In genomic region chr9:57300825-57301224, GRCm38 (mm10) we compare ENCODE assay signal across 16 mouse cellular contexts. TPM values are rescaled to one million over a fixed set of nuclear protein-coding genes. Genes with fewer than 3 reads are reported as not detected.
DNase-seq lines count a peak whose midpoint lies in the region; ATAC-seq and TF ChIP-seq lines count a peak whose summit lies in the region.
"Had no signal": no experiment of that assay in that cellular context is flagged by ENCODE, and none has a peak within 500 bp of the region (broad histone marks: within the 10 kb centered on the region; RNA-seq: fewer than 3 reads in every experiment).

No protein-coding gene starts in this region.

- TF ChIP-seq POLR2A in lung, adult 2 months (IDR thresholded peaks at IDR 0.05; ENCODE audit: borderline replicate concordance, extremely low read depth, low read depth, low read length) = no peak
- no peak for TF ChIP-seq POLR2A in small intestine, adult 2 months (IDR thresholded peaks at IDR 0.05; ENCODE audit: low read depth, low read length)

- H3K9me3 ChIP-seq in liver, embryonic 16.5 days (replicated peaks; ENCODE audit: control insufficient read depth, low read length) = no peaks in the 10 kb centered on the region
- 0 out of 2 replicates have a peak, but pooled peaks cover 4% of the 10 kb centered on the region for H3K9me3 ChIP-seq in hindbrain, embryonic 10.5 days
- H3K9me3 ChIP-seq: hindbrain, embryonic 15.5 days; limb, embryonic 15.5 days; midbrain, embryonic 10.5 days had no signal

- H3K27me3 ChIP-seq in liver, embryonic 16.5 days (ENCODE audit: control insufficient read depth, insufficient read depth, low read depth, low read length) = no peaks in the 10 kb centered on the region
- no peaks in the 10 kb centered on the region for H3K27me3 ChIP-seq in small intestine, adult 2 months (ENCODE audit: control insufficient read depth, insufficient read depth, low read length)
- H3K27me3 ChIP-seq in hindbrain, embryonic 10.5 days (ENCODE audit: insufficient read depth, poor library complexity, severe bottlenecking) = no peaks in the 10 kb centered on the region
- H3K27me3 ChIP-seq: hindbrain, embryonic 15.5 days; limb, embryonic 15.5 days had no signal

- WGBS in lung, adult 2 months = 70% methylated on average over 2 of the region's 2 CpGs
- 53% methylated on average over 2 of the region's 2 CpGs for WGBS in liver, embryonic 16.5 days (ENCODE audit: insufficient replicate concordance)
- WGBS in small intestine, adult 2 months = 33% methylated on average over 2 of the region's 2 CpGs
- whole genome bisulfite sequencing in hindbrain, embryonic 10.5 days = 91% methylated on average over 2 of the region's 2 CpGs

- H3K4me1 ChIP-seq in lung, adult 2 months (ENCODE audit: control insufficient read depth, insufficient read depth, low read length) = no peaks in the 10 kb centered on the region
- H3K4me1 ChIP-seq in liver, embryonic 16.5 days (ENCODE audit: control insufficient read depth, low read depth, low read length) = peaks cover 70% of the 10 kb centered on the region
- H3K4me1 ChIP-seq in small intestine, adult 2 months (ENCODE audit: control insufficient read depth, insufficient read depth, insufficient read length, low read length) = peaks cover 19% of the 10 kb centered on the region
- peaks cover 4% of the 10 kb centered on the region; the same call in 1 of the 2 replicates for H3K4me1 ChIP-seq in hindbrain, embryonic 10.5 days (replicated peaks)
- H3K4me1 ChIP-seq: hindbrain, embryonic 15.5 days; limb, embryonic 15.5 days had no signal

- no peak for TF ChIP-seq CTCF in lung, adult 2 months (IDR thresholded peaks at IDR 0.05; ENCODE audit: insufficient read depth, low read length)
- no peak for TF ChIP-seq CTCF in small intestine, adult 2 months (IDR thresholded peaks at IDR 0.05; ENCODE audit: extremely low read depth, insufficient read length, insufficient replicate concordance, low read depth, low read length)

- peak overlapping the region; percentile 38; the same call in 1 of the 2 replicates for H3K9ac ChIP-seq in liver, embryonic 16.5 days (ENCODE audit: low read depth, low read length)
- H3K9ac ChIP-seq: hindbrain, embryonic 15.5 days; limb, embryonic 15.5 days had no signal

- 0 out of 2 replicates have a peak overlapping the region, but pooled peaks have one; percentile 6 for H3K4me2 ChIP-seq in liver, embryonic 16.5 days (ENCODE audit: low read depth, low read length)
- H3K4me2 ChIP-seq: hindbrain, embryonic 15.5 days; limb, embryonic 15.5 days had no signal

- no peak overlapping the region for H3K4me3 ChIP-seq in lung, adult 2 months (replicated peaks; ENCODE audit: extremely low read depth, low read depth, low read length)
- H3K4me3 ChIP-seq in liver, embryonic 16.5 days (ENCODE audit: low read depth, low read length) = no peak overlapping the region
- no peak overlapping the region for H3K4me3 ChIP-seq in small intestine, adult 2 months (ENCODE audit: low read depth, low read length)
- no peak overlapping the region for H3K4me3 ChIP-seq in hindbrain, embryonic 10.5 days
- H3K4me3 ChIP-seq: hindbrain, embryonic 15.5 days; limb, embryonic 15.5 days; midbrain, embryonic 10.5 days had no signal

- no peaks in the 10 kb centered on the region for H3K36me3 ChIP-seq in liver, embryonic 16.5 days (ENCODE audit: control insufficient read depth, insufficient read depth)
- no peaks in the 10 kb centered on the region for H3K36me3 ChIP-seq in small intestine, adult 2 months (ENCODE audit: control insufficient read depth, insufficient read depth, low read length)
- no peaks in the 10 kb centered on the region for H3K36me3 ChIP-seq in hindbrain, embryonic 10.5 days
- H3K36me3 ChIP-seq: G1E; hindbrain, embryonic 15.5 days; limb, embryonic 15.5 days; midbrain, embryonic 10.5 days had no signal

- ATAC-seq in erythroid progenitor cell, adult 5-6 weeks (replicated peaks; ENCODE audit: low FRiP score, poor library complexity, severe bottlenecking) = 0 out of 2 replicates have a peak, but pooled peaks have one; percentile 28
- no peak for ATAC-seq in liver, embryonic 16.5 days (ENCODE audit: low read depth)

- H3K27ac ChIP-seq in liver, embryonic 16.5 days (ENCODE audit: low read length) = peak overlapping the region; percentile 97
- H3K27ac ChIP-seq in small intestine, adult 2 months (ENCODE audit: insufficient read depth, low read depth, low read length) = peak overlapping the region; percentile 88
- H3K27ac ChIP-seq in hindbrain, embryonic 10.5 days = no peak overlapping the region
- H3K27ac ChIP-seq: hindbrain, embryonic 15.5 days; limb, embryonic 15.5 days; midbrain, embryonic 10.5 days had no signal

- DNase-seq in lung, adult 18-20 months = peak; percentile 51 to 67
- DNase-seq in lung, adult 2 months = no peak
- no peak for DNase-seq in hindbrain, embryonic 10.5 days (ENCODE audit: low spot score)
- no peak for DNase-seq in MN1 (ENCODE audit: low spot score)
- DNase-seq: cerebellum, adult 11 months; cerebellum, postnatal 25 days; gastrocnemius, postnatal 25 days; kidney, postnatal 25 days; right cerebral cortex, adult 18-20 months had no signal

RNA-seq across cellular contexts. Expression of gene 1700017B05Rik, which starts 38.4 kb away (rescaled TPM):
- 12.1 and 12.5 TPM in 2 replicates for polyA plus RNA-seq in lung, adult 2 months (2012; rRNA removed)
- total RNA-seq in erythroid progenitor cell, adult 5-6 weeks (2015; ENCODE audit: low replicate concordance) = 46.5 and 50.8 TPM in 2 replicates
- 44.3 and 45.0 TPM in 2 replicates for total RNA-seq in erythroid progenitor cell, adult 5-6 weeks (2017; ENCODE audit: low replicate concordance)
- 14.1 and 16.9 TPM in 2 replicates for polyA plus RNA-seq in liver, embryonic 16.5 days (2015; fragmentation: Nextera tagmentation; extraction: Ambion mirVana)
- 14.1 and 28.7 TPM in 2 replicates for polyA plus RNA-seq in small intestine, adult 2 months (2012; rRNA removed)
- polyA plus RNA-seq in hindbrain, embryonic 10.5 days (2016; fragmentation: Nextera tagmentation; extraction: Ambion mirVana) = 9.5 and 10.9 TPM in 2 replicates

Comparison
In these comparisons a context has a peak if more than half of its experiments do, and no peak if none do; other contexts are left out.
1. DNase-seq: peak in lung, adult 18-20 months (2 of 2); none in lung, adult 2 months (single experiment), hindbrain, embryonic 10.5 days (single experiment) and MN1 (single experiment).